Mouse (Mus musculus) spleen, adult 18-20 months (tissue): Measurements from ENCODE around the gene Gm15127.
"Not testable (repeated sequence)": the region's sequence is repeated elsewhere in the genome, so short reads cannot be mapped to it uniquely, and the experiment has no call there.

Experiments
- DNase-seq, 2 experiments: peaks; one replicate each; pipeline ENCODE4 v3.0.0; 2022; ENCODE audit warnings: mixed read lengths in 2 of 2

Gm15127 gene

DNA sequence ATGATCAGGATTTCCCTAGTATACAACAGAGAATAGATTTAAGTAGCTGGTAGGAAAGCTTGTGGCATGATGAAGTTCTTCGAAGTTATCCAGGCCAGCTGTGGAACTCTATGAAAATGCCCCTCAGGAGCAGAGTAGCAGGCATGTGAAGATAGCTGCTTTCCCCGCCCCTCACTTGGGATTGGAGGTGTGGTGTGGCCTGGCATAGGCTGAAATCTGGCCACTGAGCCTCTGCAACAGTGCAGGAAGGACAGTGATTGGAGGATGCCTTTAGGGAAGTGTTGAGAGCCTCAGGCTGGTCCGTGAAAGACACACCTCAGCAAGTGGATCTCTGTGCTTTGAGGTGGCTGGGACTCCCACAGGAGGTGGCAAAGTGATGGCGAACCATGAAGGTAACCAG is at the start of gene Gm15127:
Gm15127 (plus strand) TSS at position 301 of the 400 bp plus-strand sequence.
- not testable (repeated sequence) for DNase-seq

GRCm38 (mm10) chrX:148615053-148615452 is 48.3 kb upstream of the Gm15127 start, which contains the start of gene Gm8334:
Gm8334 (minus strand) TSS chrX:148615153.
- not testable (repeated sequence) for DNase-seq

GRCm38 (mm10) chrX:148676290-148676689 is 12.9 kb downstream of the Gm15127 start:
- DNase-seq = not testable (repeated sequence)
